Mouse (Mus musculus) cortical plate, adult 2 months (tissue): ENCODE measurements around the gene Abcc3. TPM values are rescaled to one million over a fixed set of nuclear protein-coding genes. Genes with fewer than 3 reads are reported as not detected.

Source experiments
- H3K27ac ChIP-seq: fragments of 200-500 bp; 2 replicates; pipeline ENCODE4 v1.5.1; 2012; ENCODE audit warnings: low read length, control low read depth, inconsistent platforms; ENCODE audit not compliant: insufficient read depth
- H3K4me1 ChIP-seq: fragments of 200-500 bp; 2 replicates; pipeline ENCODE4 v1.6.1; 2011; ENCODE audit warnings: low read length; ENCODE audit not compliant: control insufficient read depth, insufficient read depth
- H3K4me3 ChIP-seq: fragments of 200-500 bp; 2 replicates; pipeline ENCODE4 v1.5.1; 2011; ENCODE audit warnings: mild to moderate bottlenecking, low read length, control low read depth; ENCODE audit not compliant: insufficient read depth
- CTCF ChIP-seq: fragments of 200-500 bp; IDR thresholded peaks from 2 replicates; pipeline ENCODE4 v1.5.1; 2011; ENCODE audit warnings: mild to moderate bottlenecking, control low read depth, low read length; ENCODE audit not compliant: insufficient read depth; ENCODE audit errors: extremely low read depth
- POLR2A ChIP-seq: fragments of 200-500 bp; IDR thresholded peaks from 2 replicates; pipeline ENCODE4 v1.6.1; 2011; ENCODE audit warnings: mild to moderate bottlenecking, low read length, control low read depth; ENCODE audit not compliant: insufficient read depth; ENCODE audit errors: extremely low read depth
- polyA plus RNA-seq: library from polyadenylated mRNA; depleted of rRNA; stranded (reverse); fragments of >200 nt; gene quantifications from 2 replicates; pipeline ENCODE4 v1.2.3, GENCODE M21; 2012

The Abcc3 gene
- polyA plus RNA-seq, 1 experiment: 1.6 TPM

- Histone ChIP-seq H3K27ac (no peak overlapping the region), H3K4me1 (peaks cover 9% of the 10 kb centered on the region), H3K4me3 (no peak overlapping the region)
- no peak for TF ChIP-seq POLR2A
- TF ChIP-seq CTCF: no peak
Measured at GRCm38 (mm10) chr11:94420991-94421390, 28.2 kb upstream of the Abcc3 start.

- no peak overlapping the region for H3K4me3 ChIP-seq
- TF ChIP-seq POLR2A: no peak
- peak; percentile 63 for TF ChIP-seq CTCF
- peaks cover 8% of the 10 kb centered on the region for H3K4me1 ChIP-seq
- H3K27ac ChIP-seq: no peak overlapping the region
Measured at GRCm38 (mm10) chr11:94420325-94420724, 27.5 kb upstream of the Abcc3 start.

GRCm38 (mm10) chr11:94419004-94419727 is 26.4 kb upstream of the Abcc3 start:
- TF ChIP-seq POLR2A (no peak), CTCF (no peak)
- no peak overlapping the region for H3K4me3 ChIP-seq
- peaks cover 6% of the 10 kb centered on the region for H3K4me1 ChIP-seq
- no peak overlapping the region for H3K27ac ChIP-seq

GRCm38 (mm10) chr11:94414042-94414441 is 21.2 kb upstream of the Abcc3 start:
- H3K4me3 ChIP-seq: no peak overlapping the region
- H3K4me1 ChIP-seq: peaks cover 2% of the 10 kb centered on the region; the same call in 1 of the 2 replicates
- no peak overlapping the region for H3K27ac ChIP-seq
- TF ChIP-seq CTCF (no peak), POLR2A (no peak)

- TF ChIP-seq POLR2A (no peak), CTCF (no peak)
- Histone ChIP-seq H3K4me1 (peaks cover 2% of the 10 kb centered on the region; the same call in 1 of the 2 replicates), H3K4me3 (no peak overlapping the region), H3K27ac (no peak overlapping the region)
Measured at GRCm38 (mm10) chr11:94413516-94413915, 20.7 kb upstream of the Abcc3 start.

GRCm38 (mm10) chr11:94412998-94413469 is 20.2 kb upstream of the Abcc3 start:
- no peak overlapping the region for H3K27ac ChIP-seq
- TF ChIP-seq CTCF (no peak), POLR2A (no peak)
- peaks cover 3% of the 10 kb centered on the region for H3K4me1 ChIP-seq
- H3K4me3 ChIP-seq: no peak overlapping the region

- Histone ChIP-seq H3K4me1 (peaks cover 4% of the 10 kb centered on the region), H3K4me3 (no peak overlapping the region), H3K27ac (no peak overlapping the region)
- TF ChIP-seq CTCF: no peak
- TF ChIP-seq POLR2A: no peak
Measured at GRCm38 (mm10) chr11:94412562-94412961, 19.8 kb upstream of the Abcc3 start.

GRCm38 (mm10) chr11:94407803-94408321 is 15.1 kb upstream of the Abcc3 start:
- Histone ChIP-seq H3K27ac (no peak overlapping the region), H3K4me1 (peaks cover 10% of the 10 kb centered on the region), H3K4me3 (no peak overlapping the region)
- TF ChIP-seq CTCF: no peak
- no peak for TF ChIP-seq POLR2A

- Histone ChIP-seq H3K4me1 (peaks cover 10% of the 10 kb centered on the region), H3K27ac (peak overlapping the region; percentile 22; the same call in 1 of the 2 replicates), H3K4me3 (no peak overlapping the region)
- TF ChIP-seq CTCF (no peak), POLR2A (no peak)
Measured at GRCm38 (mm10) chr11:94405348-94405747, 12.6 kb upstream of the Abcc3 start.
